Mouse (Mus musculus): Measurements from ENCODE around the gene Akap8. TPM values are rescaled to one million over a fixed set of nuclear protein-coding genes. Genes with fewer than 3 reads are reported as not detected.
A peak's percentile ranks its signal among the peaks of the same experiment; 100 is the strongest.

The Akap8 gene
- polyA plus RNA-seq, 1 experiment from 2014 or later = 114 TPM

GRCm38 (mm10) chr17:32356766-32357760 is 36.0 kb upstream of the Akap8 start:
- peaks cover 67% of the 10 kb centered on the region for H3K36me3 ChIP-seq (replicated peaks)
- H3K4me2 ChIP-seq = no peak overlapping the region
- 82% methylated on average over 24 of the region's 24 CpGs for WGBS
- ATAC-seq (replicated peaks) = no peak
- H3K9me3 ChIP-seq = no peaks in the 10 kb centered on the region
- peaks cover 15% of the 10 kb centered on the region; the same call in 1 of the 2 replicates for H3K4me1 ChIP-seq
- H3K4me3 ChIP-seq = no peak overlapping the region
- H3K9ac ChIP-seq = no peak overlapping the region
- H3K27ac ChIP-seq = no peak overlapping the region
- H3K27me3 ChIP-seq (replicated peaks) = no peaks in the 10 kb centered on the region

- H3K4me2 ChIP-seq = no peak overlapping the region
- no peak overlapping the region for H3K4me3 ChIP-seq
- H3K36me3 ChIP-seq (replicated peaks) = peaks cover 62% of the 10 kb centered on the region
- peaks cover 9% of the 10 kb centered on the region; the same call in 1 of the 2 replicates for H3K4me1 ChIP-seq
- H3K27me3 ChIP-seq (replicated peaks) = no peaks in the 10 kb centered on the region
- ATAC-seq (replicated peaks) = no peak
- H3K9me3 ChIP-seq = no peaks in the 10 kb centered on the region
- H3K9ac ChIP-seq = no peak overlapping the region
- H3K27ac ChIP-seq = no peak overlapping the region
- WGBS = 84% methylated on average over 9 of the region's 9 CpGs
Measured at GRCm38 (mm10) chr17:32356281-32356680, 35.2 kb upstream of the Akap8 start.

GRCm38 (mm10) chr17:32355031-32355430 is 34.0 kb upstream of the Akap8 start:
- ATAC-seq (replicated peaks) = no peak
- Histone ChIP-seq H3K27ac (0 out of 2 replicates have a peak overlapping the region, but pooled peaks have one; percentile 46), H3K9me3 (no peaks in the 10 kb centered on the region), H3K4me2 (no peak overlapping the region), H3K4me3 (no peak overlapping the region), H3K9ac (no peak overlapping the region), H3K27me3 (replicated peaks) (no peaks in the 10 kb centered on the region), H3K36me3 (replicated peaks) (peaks cover 57% of the 10 kb centered on the region), H3K4me1 (peaks cover 14% of the 10 kb centered on the region)
- WGBS = 92% methylated on average over 6 of the region's 6 CpGs

GRCm38 (mm10) chr17:32354211-32354610 is 33.2 kb upstream of the Akap8 start:
- H3K4me2 ChIP-seq = no peak overlapping the region
- no peak overlapping the region for H3K4me3 ChIP-seq
- no peak overlapping the region for H3K9ac ChIP-seq
- peaks cover 21% of the 10 kb centered on the region for H3K4me1 ChIP-seq
- peak overlapping the region; percentile 46; the same call in 1 of the 2 replicates for H3K27ac ChIP-seq
- peaks cover 49% of the 10 kb centered on the region for H3K36me3 ChIP-seq (replicated peaks)
- no peaks in the 10 kb centered on the region for H3K27me3 ChIP-seq (replicated peaks)
- 38% methylated on average over 5 of the region's 5 CpGs for WGBS
- H3K9me3 ChIP-seq = no peaks in the 10 kb centered on the region
- no peak for ATAC-seq (replicated peaks)

- Histone ChIP-seq H3K9me3 (no peaks in the 10 kb centered on the region), H3K4me2 (no peak overlapping the region), H3K9ac (no peak overlapping the region), H3K36me3 (replicated peaks) (peaks cover 44% of the 10 kb centered on the region), H3K4me1 (peaks cover 26% of the 10 kb centered on the region), H3K4me3 (no peak overlapping the region), H3K27me3 (replicated peaks) (no peaks in the 10 kb centered on the region), H3K27ac (peak overlapping the region; percentile 46; the same call in 1 of the 2 replicates)
- no peak for ATAC-seq (replicated peaks)
- WGBS = 52% methylated on average over 4 of the region's 4 CpGs
Measured at GRCm38 (mm10) chr17:32353696-32354095, 32.7 kb upstream of the Akap8 start.

DNA sequence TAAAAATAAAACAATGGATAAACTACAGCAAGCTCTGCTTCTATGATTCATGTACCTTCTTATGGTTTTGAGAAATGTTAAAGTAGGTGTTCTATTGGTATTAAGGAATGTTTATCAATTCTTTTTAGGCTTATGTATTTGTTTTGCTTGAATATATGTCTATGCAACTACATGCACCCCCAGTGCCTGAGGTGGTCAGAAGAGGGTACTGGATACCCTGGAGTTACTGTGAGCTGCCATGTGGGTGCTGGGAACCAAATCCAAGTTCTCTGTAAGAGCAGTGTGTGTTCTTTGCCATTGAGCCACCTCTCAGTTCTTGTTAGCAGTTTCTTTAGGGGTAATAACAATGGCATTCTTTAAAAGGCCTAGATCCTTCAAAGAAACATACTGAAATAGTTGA is 30.7 kb upstream of the Akap8 start:
- no peak for ATAC-seq (replicated peaks)
- H3K27ac ChIP-seq = no peak overlapping the region
- H3K4me2 ChIP-seq = no peak overlapping the region
- H3K9ac ChIP-seq = no peak overlapping the region
- peaks cover 39% of the 10 kb centered on the region for H3K4me1 ChIP-seq
- peaks cover 24% of the 10 kb centered on the region for H3K36me3 ChIP-seq (replicated peaks)
- no peaks in the 10 kb centered on the region for H3K9me3 ChIP-seq
- H3K27me3 ChIP-seq (replicated peaks) = no peaks in the 10 kb centered on the region
- no peak overlapping the region for H3K4me3 ChIP-seq

DNA sequence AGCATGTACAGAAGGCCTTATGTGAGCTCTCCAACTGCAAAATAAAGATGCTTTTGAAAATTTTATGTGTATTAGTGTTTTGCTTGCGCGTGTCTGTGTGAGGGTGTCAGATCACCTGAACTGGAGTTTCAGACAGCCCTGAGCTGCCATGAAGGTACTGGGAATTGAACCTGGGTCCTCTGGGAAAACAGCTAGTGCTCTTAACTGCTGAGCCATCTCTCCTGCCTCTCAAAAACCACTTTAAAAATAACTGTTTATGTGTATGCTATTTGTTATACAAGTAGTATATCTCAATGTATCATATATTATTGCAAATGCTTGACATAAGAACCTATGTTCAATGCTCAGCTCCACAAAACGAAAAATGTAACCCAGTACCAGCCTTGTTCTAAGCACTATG is 30.2 kb upstream of the Akap8 start:
- Histone ChIP-seq H3K27me3 (replicated peaks) (no peaks in the 10 kb centered on the region), H3K4me3 (peak overlapping the region; percentile 89; the same call in 1 of the 2 replicates), H3K4me1 (peaks cover 39% of the 10 kb centered on the region), H3K36me3 (replicated peaks) (peaks cover 21% of the 10 kb centered on the region), H3K9me3 (no peaks in the 10 kb centered on the region), H3K27ac (no peak overlapping the region), H3K9ac (no peak overlapping the region), H3K4me2 (peak overlapping the region; percentile 71)
- 73% methylated on average over 3 of the region's 3 CpGs for WGBS
- ATAC-seq (replicated peaks) = no peak

GRCm38 (mm10) chr17:32350382-32350983 is 29.4 kb upstream of the Akap8 start, which contains the start of gene Akap8l:
Akap8l (minus strand) TSS chr17:32350607.
- H3K4me1 ChIP-seq = peaks cover 39% of the 10 kb centered on the region
- peak within 1 kb of the TSS; percentile 89 for H3K4me3 ChIP-seq
- peak; percentile 98 for ATAC-seq (replicated peaks)
- under 1% methylated on average over 37 of the region's 37 CpGs for WGBS
- H3K36me3 ChIP-seq (replicated peaks) = peaks cover 13% of the 10 kb centered on the region
- peak within 1 kb of the TSS; percentile 88 for H3K9ac ChIP-seq
- H3K4me2 ChIP-seq = peak within 1 kb of the TSS; percentile 71
- H3K27me3 ChIP-seq (replicated peaks) = no peaks in the 10 kb centered on the region
- peak within 1 kb of the TSS; percentile 94 for H3K27ac ChIP-seq
- H3K9me3 ChIP-seq = no peaks in the 10 kb centered on the region

- H3K4me1 ChIP-seq = peaks cover 39% of the 10 kb centered on the region
- no peaks in the 10 kb centered on the region for H3K27me3 ChIP-seq (replicated peaks)
- H3K4me2 ChIP-seq = peak overlapping the region; percentile 71
- H3K9me3 ChIP-seq = no peaks in the 10 kb centered on the region
- ATAC-seq (replicated peaks) = peak; percentile 46
- peak overlapping the region; percentile 94 for H3K27ac ChIP-seq
- under 1% methylated on average over 24 of the region's 24 CpGs for WGBS
- peak overlapping the region; percentile 88 for H3K9ac ChIP-seq
- peak overlapping the region; percentile 89 for H3K4me3 ChIP-seq
- peaks cover 7% of the 10 kb centered on the region for H3K36me3 ChIP-seq (replicated peaks)
Measured at GRCm38 (mm10) chr17:32349851-32350381, 28.9 kb upstream of the Akap8 start.

DNA sequence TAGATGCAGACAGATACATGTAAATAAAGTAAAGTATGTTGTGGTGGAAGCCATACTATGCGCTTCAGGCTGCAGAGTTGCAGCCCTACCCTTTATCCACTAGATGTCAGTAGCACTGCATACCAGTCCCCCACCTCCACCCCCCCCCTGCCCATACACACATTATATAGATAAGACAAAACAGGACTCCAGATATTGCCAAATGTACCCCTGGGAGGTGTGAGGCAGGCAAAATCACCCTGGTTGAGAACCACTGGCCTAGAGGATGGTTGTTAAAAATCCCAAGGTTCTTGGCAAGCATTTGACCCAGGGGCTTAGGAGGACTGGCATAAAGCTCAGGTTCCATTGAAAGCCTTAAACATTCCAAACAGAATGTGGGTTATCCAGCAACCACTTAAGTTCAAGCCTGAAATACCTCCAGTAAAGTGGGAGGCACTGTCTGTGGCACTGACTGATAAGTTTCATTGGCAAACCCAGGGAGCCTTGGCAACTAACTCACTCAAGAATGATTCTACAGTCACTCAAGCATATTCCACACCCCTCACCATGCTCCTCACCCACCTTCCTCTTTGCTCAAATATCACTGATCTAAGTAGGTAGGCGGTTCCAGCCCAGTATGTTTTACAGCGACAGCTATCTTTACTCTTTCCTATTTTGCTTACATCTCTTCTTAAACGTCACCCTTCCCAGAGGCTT is 28.1 kb upstream of the Akap8 start:
- peak overlapping the region; percentile 88 for H3K9ac ChIP-seq
- H3K36me3 ChIP-seq (replicated peaks) = peaks cover 6% of the 10 kb centered on the region; the same call in 1 of the 2 replicates
- H3K9me3 ChIP-seq = no peaks in the 10 kb centered on the region
- ATAC-seq (replicated peaks) = no peak
- 8% methylated on average over 4 of the region's 4 CpGs for WGBS
- peak overlapping the region; percentile 89 for H3K4me3 ChIP-seq
- no peaks in the 10 kb centered on the region for H3K27me3 ChIP-seq (replicated peaks)
- H3K27ac ChIP-seq = peak overlapping the region; percentile 94; the same call in 1 of the 2 replicates
- peak overlapping the region; percentile 71 for H3K4me2 ChIP-seq
- peaks cover 33% of the 10 kb centered on the region for H3K4me1 ChIP-seq

DNA sequence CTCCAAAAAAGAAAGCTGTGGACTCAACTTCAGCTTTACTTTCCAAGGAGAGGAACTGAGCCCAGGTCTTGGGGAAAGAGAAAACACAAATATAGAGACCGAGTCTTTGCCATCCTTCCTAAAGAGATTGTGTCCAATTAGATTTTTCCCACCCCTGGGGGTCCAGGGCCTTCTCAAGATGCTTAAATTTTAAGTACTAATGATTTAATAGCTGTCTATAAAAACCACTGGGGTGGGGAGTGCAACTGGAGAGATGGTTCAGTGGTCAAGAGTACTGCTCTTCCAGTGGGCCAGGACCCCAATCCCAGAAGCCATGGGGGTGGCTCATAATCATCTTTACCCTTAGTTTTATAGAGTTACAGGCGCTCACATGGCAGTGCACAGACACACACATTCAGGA is 27.4 kb upstream of the Akap8 start:
- no peaks in the 10 kb centered on the region for H3K9me3 ChIP-seq
- no peak overlapping the region for H3K27ac ChIP-seq
- H3K27me3 ChIP-seq (replicated peaks) = no peaks in the 10 kb centered on the region
- 95% methylated on average over 2 of the region's 2 CpGs for WGBS
- no peak overlapping the region for H3K9ac ChIP-seq
- H3K36me3 ChIP-seq (replicated peaks) = peaks cover 5% of the 10 kb centered on the region; the same call in 1 of the 2 replicates
- peaks cover 30% of the 10 kb centered on the region for H3K4me1 ChIP-seq
- peak overlapping the region; percentile 71 for H3K4me2 ChIP-seq
- ATAC-seq (replicated peaks) = no peak
- 0 out of 2 replicates have a peak overlapping the region, but pooled peaks have one; percentile 1 for H3K4me3 ChIP-seq
